Mouse (Mus musculus) bone marrow, adult 2 months (tissue): ENCODE measurements at regions not wholly inside any gene's neighbourhood (a gene's known extent, or its start where the extent isn't known, plus 50 kb on each side); places are given as distances from the start of the nearest gene placed in this dataset.

Experiments used
- H3K27ac ChIP-seq: fragments of 200-500 bp; 2 replicates; pipeline ENCODE4 v1.5.1; 2012; ENCODE audit warnings: low read depth, mild to moderate bottlenecking, control low read depth, inconsistent platforms, low read length; ENCODE audit not compliant: control insufficient read depth, poor library complexity, insufficient read depth
- H3K4me1 ChIP-seq: fragments of 200-500 bp; 2 replicates; pipeline ENCODE4 v1.6.1; 2011; ENCODE audit warnings: low read length; ENCODE audit not compliant: control insufficient read depth, insufficient read depth
- H3K4me3 ChIP-seq: fragments of 200-500 bp; replicated peaks from 2 replicates; pipeline ENCODE3; 2011; ENCODE audit warnings: mild to moderate bottlenecking, low read depth, low read length, control low read depth; ENCODE audit not compliant: control insufficient read depth
- CTCF ChIP-seq: fragments of 200-500 bp; IDR thresholded peaks from 2 replicates; pipeline ENCODE4 v1.5.1; 2011; ENCODE audit warnings: low read length, control low read depth; ENCODE audit not compliant: control insufficient read depth, insufficient read depth
- POLR2A ChIP-seq: fragments of 200-500 bp; IDR thresholded peaks from 2 replicates; pipeline ENCODE4 v1.6.1; 2011; ENCODE audit warnings: low read depth, mild to moderate bottlenecking, control low read depth, low read length, borderline replicate concordance; ENCODE audit not compliant: control insufficient read depth
- WGBS: fragments of 180-500 bp; shearing (Covaris S2); methylation state at CpG from one replicate; pipeline ENCODE4 v1.1.7; 2018; 5-methylcytosine and 5-hydroxymethylcytosine counted together

DNA sequence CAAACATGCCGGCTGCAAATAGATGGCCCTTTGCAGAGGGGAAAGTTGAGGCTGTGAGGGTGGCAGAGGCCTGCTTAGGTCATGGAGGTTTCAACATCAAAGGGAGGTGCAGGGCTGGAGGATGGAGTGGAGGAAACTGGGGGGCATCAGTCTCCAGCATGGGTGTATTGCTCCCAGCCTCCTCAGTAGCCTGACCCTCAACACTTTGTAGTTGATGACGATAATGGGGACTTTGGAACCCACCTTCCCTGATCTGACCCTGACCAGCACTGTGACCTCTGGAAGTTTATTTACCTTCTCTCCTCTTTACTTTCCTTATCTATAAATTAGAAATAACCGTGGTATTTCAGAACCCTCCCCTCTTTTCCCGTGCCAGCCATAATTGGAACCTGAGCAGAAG, 56.2 kb downstream of the Gm26897 start:
- Histone ChIP-seq H3K4me3 (no peak overlapping the region), H3K27ac (no peak overlapping the region), H3K4me1 (no peaks in the 10 kb centered on the region)
- 75% methylated on average over 4 of the region's 4 CpGs for WGBS
- no peak for TF ChIP-seq POLR2A
- no peak for TF ChIP-seq CTCF

GRCm38 (mm10) chr5:111790527-111790926, 56.8 kb downstream of the Gm26897 start:
- TF ChIP-seq CTCF (no peak), POLR2A (no peak)
- no peak overlapping the region for H3K27ac ChIP-seq
- no peak overlapping the region for H3K4me3 ChIP-seq
- 86% methylated on average over 9 of the region's 9 CpGs for WGBS
- H3K4me1 ChIP-seq = no peaks in the 10 kb centered on the region

DNA sequence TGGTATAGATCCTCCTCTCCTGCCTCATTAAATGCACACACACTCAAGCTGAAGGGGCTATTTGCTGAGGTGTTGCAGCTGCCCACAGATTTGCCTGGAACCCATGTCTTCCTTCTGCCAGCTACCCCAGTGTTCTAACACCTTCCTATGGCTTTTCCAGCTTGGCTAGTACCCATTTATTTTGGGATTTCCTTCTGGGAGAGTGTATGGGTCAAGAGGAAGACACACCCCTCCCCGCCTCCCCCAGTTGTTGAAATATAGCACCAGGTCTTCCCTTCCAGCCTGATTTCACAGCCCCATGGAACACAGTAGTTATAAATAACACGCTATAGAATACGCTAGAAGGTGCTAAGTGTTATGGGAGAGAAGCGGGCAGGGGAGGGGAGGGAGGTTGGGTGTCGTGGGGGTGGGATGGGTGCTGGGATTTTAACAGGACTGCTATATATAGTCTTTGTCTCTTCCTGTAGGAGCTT, 57.4 kb downstream of the Gm26897 start:
- no peak overlapping the region for H3K27ac ChIP-seq
- no peak overlapping the region for H3K4me3 ChIP-seq
- 74% methylated on average over 5 of the region's 5 CpGs for WGBS
- TF ChIP-seq CTCF (no peak), POLR2A (no peak)
- no peaks in the 10 kb centered on the region for H3K4me1 ChIP-seq

- no peak for TF ChIP-seq CTCF
- no peak for TF ChIP-seq POLR2A
- H3K27ac ChIP-seq = no peak overlapping the region; the same call in 1 of the 2 replicates
- 74% methylated on average over 14 of the region's 14 CpGs for WGBS
- no peak overlapping the region for H3K4me3 ChIP-seq
- H3K4me1 ChIP-seq = no peaks in the 10 kb centered on the region
Measured at GRCm38 (mm10) chr5:111792746-111793145, 59.0 kb downstream of the Gm26897 start.

GRCm38 (mm10) chr5:111793178-111793577, 59.5 kb downstream of the Gm26897 start:
- no peaks in the 10 kb centered on the region for H3K4me1 ChIP-seq
- no peak for TF ChIP-seq CTCF
- H3K27ac ChIP-seq = no peak overlapping the region
- 75% methylated on average over 4 of the region's 4 CpGs for WGBS
- no peak overlapping the region for H3K4me3 ChIP-seq

- Histone ChIP-seq H3K4me1 (no peaks in the 10 kb centered on the region), H3K27ac (no peak overlapping the region), H3K4me3 (no peak overlapping the region)
- TF ChIP-seq POLR2A = no peak
- no peak for TF ChIP-seq CTCF
- WGBS = 61% methylated on average over 5 of the region's 5 CpGs
Measured at GRCm38 (mm10) chr5:111796889-111797288, 63.2 kb downstream of the Gm26897 start.

- no peak overlapping the region for H3K4me3 ChIP-seq
- WGBS = 16% methylated on average over 15 of the region's 15 CpGs
- H3K4me1 ChIP-seq = no peaks in the 10 kb centered on the region
- TF ChIP-seq POLR2A (no peak), CTCF (no peak)
- no peak overlapping the region for H3K27ac ChIP-seq
Measured at GRCm38 (mm10) chr5:111799700-111800311, 66.1 kb downstream of the Gm26897 start.

- TF ChIP-seq CTCF = no peak
- no peak for TF ChIP-seq POLR2A
- 83% methylated on average over 11 of the region's 11 CpGs for WGBS
- no peaks in the 10 kb centered on the region for H3K4me1 ChIP-seq
- no peak overlapping the region for H3K27ac ChIP-seq
- no peak overlapping the region for H3K4me3 ChIP-seq
Measured at GRCm38 (mm10) chr5:111800511-111800910, 66.8 kb downstream of the Gm26897 start.

DNA sequence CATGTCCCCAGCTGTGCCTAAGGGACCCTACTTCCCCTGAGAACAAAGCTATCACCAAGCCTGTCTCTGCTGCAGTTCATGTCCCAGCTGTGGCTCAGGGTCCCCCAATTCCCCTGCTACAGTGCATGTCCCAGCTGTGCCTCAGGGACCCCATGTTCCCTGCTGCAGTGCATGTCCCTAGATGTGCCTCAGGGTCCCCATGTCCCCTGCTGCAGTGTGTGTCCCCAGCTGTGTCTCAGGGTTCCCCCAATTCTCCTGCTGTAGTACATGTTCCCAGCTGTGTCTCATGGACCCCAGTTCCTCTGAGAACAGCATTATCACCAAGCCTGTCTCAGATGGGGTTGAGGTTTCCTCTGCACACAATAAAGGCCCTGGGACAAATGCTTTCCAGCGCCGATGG, 67.3 kb downstream of the Gm26897 start:
- Histone ChIP-seq H3K27ac (no peak overlapping the region), H3K4me3 (no peak overlapping the region), H3K4me1 (no peaks in the 10 kb centered on the region)
- 34% methylated on average over 2 of the region's 2 CpGs for WGBS
- TF ChIP-seq POLR2A = no peak
- TF ChIP-seq CTCF = no peak
